ENCODE assay signal across 20 mouse cellular contexts in the genomic region with DNA sequence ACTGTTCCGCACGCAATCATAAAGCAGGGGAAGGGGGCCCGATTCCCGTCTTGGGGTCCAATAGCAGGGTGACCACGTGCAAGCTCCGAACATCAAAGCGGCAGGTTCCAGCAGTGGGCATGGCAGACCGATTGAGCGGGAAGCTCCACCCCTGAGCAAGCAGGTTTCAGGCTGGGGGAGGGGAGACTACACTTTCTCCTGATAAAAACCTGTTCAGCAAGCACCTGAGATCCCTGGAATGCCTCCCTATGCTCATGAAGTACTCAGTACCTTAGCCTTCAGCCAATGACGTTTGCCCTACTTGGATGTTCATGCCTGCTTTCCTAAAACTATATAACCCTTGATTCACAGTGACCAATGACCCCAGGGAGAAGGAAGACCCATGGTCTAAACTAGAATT.
DNase-seq lines count a peak whose midpoint lies in the region; ATAC-seq and TF ChIP-seq lines count a peak whose summit lies in the region.
"Had no signal": no experiment of that assay in that cellular context is flagged by ENCODE, and none has a peak within 500 bp of the region (broad histone marks: within the 10 kb centered on the region; RNA-seq: fewer than 3 reads in every experiment).

No protein-coding gene starts in this region.

- no peaks in the 10 kb centered on the region for H3K27me3 ChIP-seq in lung, embryonic 14.5 days (ENCODE audit: insufficient read depth, low read length)
- no peaks in the 10 kb centered on the region for H3K27me3 ChIP-seq in intestine, embryonic 16.5 days (replicated peaks; ENCODE audit: control insufficient read depth, insufficient read depth, low read length)
- H3K27me3 ChIP-seq: heart, embryonic 12.5 days; hindbrain, embryonic 13.5 days had no signal

- H3K4me3 ChIP-seq in lung, embryonic 14.5 days (ENCODE audit: low read depth, low read length), result no peak overlapping the region
- no peak overlapping the region for H3K4me3 ChIP-seq in intestine, embryonic 16.5 days (ENCODE audit: low read length)
- H3K4me3 ChIP-seq: erythroblast, embryonic 14.5 days; heart, embryonic 12.5 days; hindbrain, embryonic 13.5 days had no signal

- DNase-seq in lung, embryonic 14.5 days, result peak; percentile 34
- DNase-seq in lung, postnatal 14 days, result no peak
- peak; percentile 13 for DNase-seq in fat pad, adult 2 months (ENCODE audit: extremely low read depth, low read depth, low spot score)
- DNase-seq in lung, postnatal 36 days, result peak; percentile 29
- DNase-seq in heart, adult 9 months (ENCODE audit: low spot score in 2 of 2), result no peak
- DNase-seq in cerebellum, adult 11-12 months, result no peak
- DNase-seq in spleen, adult 18-20 months, result no peak
- DNase-seq: B cell, adult 2 months; cerebellum, adult 8-10 months; heart, postnatal 14 days; kidney, adult 11 months; left cerebral cortex, postnatal 4 days; liver; right cerebral cortex, postnatal 4 days; thymus, postnatal 4 days had no signal

- no peaks in the 10 kb centered on the region for H3K36me3 ChIP-seq in lung, embryonic 14.5 days (ENCODE audit: insufficient read depth)
- no peaks in the 10 kb centered on the region for H3K36me3 ChIP-seq in intestine, embryonic 16.5 days (ENCODE audit: control insufficient read depth, insufficient read depth, low read length)
- H3K36me3 ChIP-seq: heart, embryonic 12.5 days; hindbrain, embryonic 13.5 days had no signal

- no peaks in the 10 kb centered on the region for H3K4me1 ChIP-seq in lung, embryonic 14.5 days (ENCODE audit: insufficient read depth)
- H3K4me1 ChIP-seq in intestine, embryonic 16.5 days (ENCODE audit: control insufficient read depth, insufficient read depth, low read length), result no peaks in the 10 kb centered on the region

- no peak for TF ChIP-seq CTCF in lung, embryonic 14.5 days (IDR thresholded peaks at IDR 0.05; ENCODE audit: low read depth)

- WGBS in lung, embryonic 14.5 days, result 29% methylated on average over 10 of the region's 10 CpGs
- 33% methylated on average over 10 of the region's 10 CpGs for WGBS in intestine, embryonic 16.5 days

- no peak overlapping the region for H3K4me2 ChIP-seq in lung, embryonic 14.5 days
- H3K4me2 ChIP-seq in intestine, embryonic 16.5 days (ENCODE audit: low read depth, low read length), result peak overlapping the region; percentile 16; the same call in 1 of the 2 replicates
- H3K4me2 ChIP-seq: heart, embryonic 12.5 days; hindbrain, embryonic 13.5 days had no signal

- H3K9ac ChIP-seq in lung, embryonic 14.5 days, result no peak overlapping the region
- H3K9ac ChIP-seq in intestine, embryonic 16.5 days (ENCODE audit: low read depth, low read length), result no peak overlapping the region
- H3K9ac ChIP-seq: heart, embryonic 12.5 days; hindbrain, embryonic 13.5 days had no signal

- peak; percentile 58 for ATAC-seq in lung, embryonic 14.5 days (ENCODE audit: insufficient read depth)
- peak; percentile 98 for ATAC-seq in intestine, embryonic 16.5 days

- no peaks in the 10 kb centered on the region for H3K9me3 ChIP-seq in lung, embryonic 14.5 days (ENCODE audit: low read depth, low read length)
- no peaks in the 10 kb centered on the region for H3K9me3 ChIP-seq in intestine, embryonic 16.5 days (ENCODE audit: control insufficient read depth, low read length)
- H3K9me3 ChIP-seq: heart, embryonic 12.5 days had no signal

- H3K27ac ChIP-seq in lung, embryonic 14.5 days (ENCODE audit: low read depth), result no peak overlapping the region
- H3K27ac ChIP-seq in intestine, embryonic 16.5 days (ENCODE audit: low read length), result no peak overlapping the region
- H3K27ac ChIP-seq: hindbrain, embryonic 13.5 days; kidney, postnatal 0 days had no signal

Comparison
In these comparisons a context has a peak if more than half of its experiments do, and no peak if none do; other contexts are left out.
1. DNase-seq: peak in lung, embryonic 14.5 days (single experiment), fat pad, adult 2 months (single experiment) and lung, postnatal 36 days (single experiment); none in lung, postnatal 14 days (single experiment), heart, adult 9 months (0 of 2), cerebellum, adult 11-12 months (single experiment) and spleen, adult 18-20 months (0 of 2).